Mouse (Mus musculus): ENCODE data around the gene Cfl1. TPM values are rescaled to one million over a fixed set of nuclear protein-coding genes. Genes with fewer than 3 reads are reported as not detected.

Gene Cfl1
- polyA plus RNA-seq, 1 experiment from 2014 or later, result 3,318 TPM

- WGBS, result 59% methylated on average over 5 of the region's 5 CpGs
- no peak for ATAC-seq (ENCODE audit: insufficient read depth)
Measured at GRCm38 (mm10) chr19:5525204-5525603, 34.9 kb downstream of the Cfl1 start.

GRCm38 (mm10) chr19:5529325-5530137, 39.3 kb downstream of the Cfl1 start:
- WGBS, result 13% methylated on average over 20 of the region's 20 CpGs
- peak overlapping the region; percentile 17; the same call in 1 of the 2 replicates for H3K4me3 ChIP-seq (ENCODE audit: low read depth, low read length)
- H3K27me3 ChIP-seq (ENCODE audit: insufficient read depth, low read length), result no peaks in the 10 kb centered on the region
- H3K4me2 ChIP-seq, result peak overlapping the region; percentile 61
- H3K9ac ChIP-seq, result no peak overlapping the region
- ATAC-seq (ENCODE audit: insufficient read depth), result peak; percentile 98
- DNase-seq, result peak; percentile 98
- H3K4me1 ChIP-seq (ENCODE audit: insufficient read depth), result 0 out of 2 replicates have a peak, but pooled peaks cover 5% of the 10 kb centered on the region
- H3K9me3 ChIP-seq (ENCODE audit: low read depth, low read length), result no peaks in the 10 kb centered on the region
- H3K27ac ChIP-seq (ENCODE audit: low read depth), result peak overlapping the region; percentile 82; the same call in 1 of the 2 replicates
- H3K36me3 ChIP-seq (ENCODE audit: insufficient read depth), result no peaks in the 10 kb centered on the region
- peak; percentile 99 for TF ChIP-seq CTCF (IDR thresholded peaks at IDR 0.05; ENCODE audit: low read depth)

More at GRCm38 (mm10) chr19:5525204-5525603, 34.9 kb downstream of the Cfl1 start:
- Histone ChIP-seq H3K9ac (no peak overlapping the region), H3K9me3 (ENCODE audit: low read depth, low read length) (no peaks in the 10 kb centered on the region), H3K4me2 (no peak overlapping the region), H3K36me3 (ENCODE audit: insufficient read depth) (no peaks in the 10 kb centered on the region), H3K27me3 (ENCODE audit: insufficient read depth, low read length) (no peaks in the 10 kb centered on the region), H3K4me1 (ENCODE audit: insufficient read depth) (no peaks in the 10 kb centered on the region), H3K4me3 (ENCODE audit: low read depth, low read length) (no peak overlapping the region), H3K27ac (ENCODE audit: low read depth) (no peak overlapping the region)
- DNase-seq, result no peak
- no peak for TF ChIP-seq CTCF (IDR thresholded peaks at IDR 0.05; ENCODE audit: low read depth)

- Histone ChIP-seq H3K4me1 (ENCODE audit: insufficient read depth) (0 out of 2 replicates have a peak, but pooled peaks cover 5% of the 10 kb centered on the region), H3K9ac (no peak overlapping the region), H3K9me3 (ENCODE audit: low read depth, low read length) (no peaks in the 10 kb centered on the region), H3K4me2 (peak overlapping the region; percentile 61; the same call in 1 of the 2 replicates), H3K27me3 (ENCODE audit: insufficient read depth, low read length) (no peaks in the 10 kb centered on the region), H3K27ac (ENCODE audit: low read depth) (no peak overlapping the region), H3K4me3 (ENCODE audit: low read depth, low read length) (no peak overlapping the region), H3K36me3 (ENCODE audit: insufficient read depth) (no peaks in the 10 kb centered on the region)
- WGBS, result 54% methylated on average over 7 of the region's 7 CpGs
- TF ChIP-seq CTCF (IDR thresholded peaks at IDR 0.05; ENCODE audit: low read depth), result no peak
- DNase-seq (no peak), ATAC-seq (ENCODE audit: insufficient read depth) (no peak)
Measured at GRCm38 (mm10) chr19:5530138-5530524, 39.9 kb downstream of the Cfl1 start.

- no peaks in the 10 kb centered on the region for H3K36me3 ChIP-seq (ENCODE audit: insufficient read depth)
- no peak for TF ChIP-seq CTCF (IDR thresholded peaks at IDR 0.05; ENCODE audit: low read depth)
- ATAC-seq (ENCODE audit: insufficient read depth) (no peak), DNase-seq (no peak)
- H3K27ac ChIP-seq (ENCODE audit: low read depth), result no peak overlapping the region
- WGBS, result 52% methylated on average over 8 of the region's 8 CpGs
- H3K27me3 ChIP-seq (ENCODE audit: insufficient read depth, low read length), result no peaks in the 10 kb centered on the region
- no peaks in the 10 kb centered on the region for H3K9me3 ChIP-seq (ENCODE audit: low read depth, low read length)
- H3K4me1 ChIP-seq (ENCODE audit: insufficient read depth), result 0 out of 2 replicates have a peak, but pooled peaks cover 5% of the 10 kb centered on the region
- no peak overlapping the region for H3K4me2 ChIP-seq
- H3K9ac ChIP-seq, result no peak overlapping the region
- H3K4me3 ChIP-seq (ENCODE audit: low read depth, low read length), result no peak overlapping the region
Measured at GRCm38 (mm10) chr19:5532520-5532919, 42.3 kb downstream of the Cfl1 start.

- WGBS, result 68% methylated on average over 8 of the region's 8 CpGs
- ATAC-seq (ENCODE audit: insufficient read depth), result no peak
Measured at GRCm38 (mm10) chr19:5538786-5539185, 48.5 kb downstream of the Cfl1 start.

GRCm38 (mm10) chr19:5543362-5543761, 53.1 kb downstream of the Cfl1 start:
- 80% methylated on average over 9 of the region's 9 CpGs for WGBS
- no peaks in the 10 kb centered on the region for H3K36me3 ChIP-seq (ENCODE audit: insufficient read depth)
- H3K4me3 ChIP-seq (ENCODE audit: low read depth, low read length), result no peak overlapping the region
- H3K4me2 ChIP-seq, result no peak overlapping the region
- DNase-seq, result no peak
- ATAC-seq (ENCODE audit: insufficient read depth), result no peak
- no peak for TF ChIP-seq CTCF (IDR thresholded peaks at IDR 0.05; ENCODE audit: low read depth)
- H3K9me3 ChIP-seq (ENCODE audit: low read depth, low read length), result no peaks in the 10 kb centered on the region
- H3K27me3 ChIP-seq (ENCODE audit: insufficient read depth, low read length), result no peaks in the 10 kb centered on the region
- H3K27ac ChIP-seq (ENCODE audit: low read depth), result no peak overlapping the region
- H3K9ac ChIP-seq, result no peak overlapping the region
- H3K4me1 ChIP-seq (ENCODE audit: insufficient read depth), result peaks cover 7% of the 10 kb centered on the region; the same call in 1 of the 2 replicates

More at GRCm38 (mm10) chr19:5538786-5539185, 48.5 kb downstream of the Cfl1 start:
- Histone ChIP-seq H3K4me3 (ENCODE audit: low read depth, low read length) (no peak overlapping the region), H3K27me3 (ENCODE audit: insufficient read depth, low read length) (no peaks in the 10 kb centered on the region), H3K27ac (ENCODE audit: low read depth) (no peak overlapping the region), H3K4me2 (no peak overlapping the region), H3K9ac (no peak overlapping the region), H3K9me3 (ENCODE audit: low read depth, low read length) (no peaks in the 10 kb centered on the region), H3K36me3 (ENCODE audit: insufficient read depth) (no peaks in the 10 kb centered on the region), H3K4me1 (ENCODE audit: insufficient read depth) (no peaks in the 10 kb centered on the region)
- TF ChIP-seq CTCF (IDR thresholded peaks at IDR 0.05; ENCODE audit: low read depth), result no peak
- DNase-seq, result no peak

- Histone ChIP-seq H3K27me3 (ENCODE audit: insufficient read depth, low read length) (no peaks in the 10 kb centered on the region), H3K36me3 (ENCODE audit: insufficient read depth) (no peaks in the 10 kb centered on the region), H3K4me3 (ENCODE audit: low read depth, low read length) (no peak overlapping the region), H3K9me3 (ENCODE audit: low read depth, low read length) (no peaks in the 10 kb centered on the region), H3K9ac (0 out of 2 replicates have a peak overlapping the region, but pooled peaks have one; percentile 7), H3K4me1 (ENCODE audit: insufficient read depth) (peaks cover 7% of the 10 kb centered on the region; the same call in 1 of the 2 replicates), H3K27ac (ENCODE audit: low read depth) (no peak overlapping the region), H3K4me2 (no peak overlapping the region)
- TF ChIP-seq CTCF (IDR thresholded peaks at IDR 0.05; ENCODE audit: low read depth), result no peak
- no peak for ATAC-seq (ENCODE audit: insufficient read depth)
- 39% methylated on average over 11 of the region's 11 CpGs for WGBS
- DNase-seq, result no peak
Measured at GRCm38 (mm10) chr19:5544031-5544430, 53.8 kb downstream of the Cfl1 start.

Other genes with a start within 250 kb of the Cfl1 start
- 27.8 and 31.8 TPM in 2 replicates for gene Pacs1, start 217.3 kb upstream of the Cfl1 start, polyA plus RNA-seq (2014; fragmentation: Nextera tagmentation; extraction: Ambion mirVana)
- 334 and 368 TPM in 2 replicates for gene Sf3b2, start 195.0 kb upstream of the Cfl1 start, polyA plus RNA-seq (2014; fragmentation: Nextera tagmentation; extraction: Ambion mirVana)
- 2.2 and 2.9 TPM in 2 replicates for gene Gal3st3, start 192.1 kb upstream of the Cfl1 start, polyA plus RNA-seq (2014; fragmentation: Nextera tagmentation; extraction: Ambion mirVana)
- gene Catsper1, start 154.7 kb upstream of the Cfl1 start, polyA plus RNA-seq (2014; fragmentation: Nextera tagmentation; extraction: Ambion mirVana), result not detected in 2 replicates
- 0.41 TPM in 1 of 2 replicates, not detected in the other for gene Cst6, start 140.9 kb upstream of the Cfl1 start, polyA plus RNA-seq (2014; fragmentation: Nextera tagmentation; extraction: Ambion mirVana)
- 59.1 and 71.1 TPM in 2 replicates for gene Eif1ad, start 123.7 kb upstream of the Cfl1 start, polyA plus RNA-seq (2014; fragmentation: Nextera tagmentation; extraction: Ambion mirVana)
- 515 and 542 TPM in 2 replicates for gene Banf1, start 123.3 kb upstream of the Cfl1 start, polyA plus RNA-seq (2014; fragmentation: Nextera tagmentation; extraction: Ambion mirVana)
- gene Sart1, start 101.8 kb upstream of the Cfl1 start, polyA plus RNA-seq (2014; fragmentation: Nextera tagmentation; extraction: Ambion mirVana), result 72.0 and 73.8 TPM in 2 replicates
- gene Tsga10ip, start 87.9 kb upstream of the Cfl1 start, polyA plus RNA-seq (2014; fragmentation: Nextera tagmentation; extraction: Ambion mirVana), result 0.64 TPM in 1 of 2 replicates, not detected in the other
- 204 and 217 TPM in 2 replicates for gene Drap1, start 65.5 kb upstream of the Cfl1 start, polyA plus RNA-seq (2014; fragmentation: Nextera tagmentation; extraction: Ambion mirVana)
- 40.8 and 42.7 TPM in 2 replicates for gene AI837181, start 65.3 kb upstream of the Cfl1 start, polyA plus RNA-seq (2014; fragmentation: Nextera tagmentation; extraction: Ambion mirVana)
- gene Fosl1, start 42.9 kb upstream of the Cfl1 start, polyA plus RNA-seq (2014; fragmentation: Nextera tagmentation; extraction: Ambion mirVana), result not detected in 2 replicates
- 9.0 and 10.0 TPM in 2 replicates for gene Ccdc85b, start 32.6 kb upstream of the Cfl1 start, polyA plus RNA-seq (2014; fragmentation: Nextera tagmentation; extraction: Ambion mirVana)
- gene Fibp, start 29.8 kb upstream of the Cfl1 start, polyA plus RNA-seq (2014; fragmentation: Nextera tagmentation; extraction: Ambion mirVana), result 101 and 104 TPM in 2 replicates
- gene Ctsw, start 21.9 kb upstream of the Cfl1 start, polyA plus RNA-seq (2014; fragmentation: Nextera tagmentation; extraction: Ambion mirVana), result 1.0 and 1.8 TPM in 2 replicates
- 178 and 192 TPM in 2 replicates for gene Efemp2, start 16.5 kb upstream of the Cfl1 start, polyA plus RNA-seq (2014; fragmentation: Nextera tagmentation; extraction: Ambion mirVana)
- gene Mus81, start 2.1 kb upstream of the Cfl1 start, polyA plus RNA-seq (2014; fragmentation: Nextera tagmentation; extraction: Ambion mirVana), result 39.8 and 42.6 TPM in 2 replicates
- gene 1700020D05Rik, start 13.3 kb downstream of the Cfl1 start, polyA plus RNA-seq (2014; fragmentation: Nextera tagmentation; extraction: Ambion mirVana), result 0.18 TPM in 1 of 2 replicates, not detected in the other
- gene Snx32, start 20.1 kb downstream of the Cfl1 start, polyA plus RNA-seq (2014; fragmentation: Nextera tagmentation; extraction: Ambion mirVana), result 6.0 and 6.7 TPM in 2 replicates
- 0.89 and 1.0 TPM in 2 replicates for gene Ovol1, start 70.2 kb downstream of the Cfl1 start, polyA plus RNA-seq (2014; fragmentation: Nextera tagmentation; extraction: Ambion mirVana)
- 3.7 and 4.2 TPM in 2 replicates for gene Ap5b1, start 77.6 kb downstream of the Cfl1 start, polyA plus RNA-seq (2014; fragmentation: Nextera tagmentation; extraction: Ambion mirVana)
- 138 and 145 TPM in 2 replicates for gene Rnaseh2c, start 111.4 kb downstream of the Cfl1 start, polyA plus RNA-seq (2014; fragmentation: Nextera tagmentation; extraction: Ambion mirVana)
- 25.5 and 33.4 TPM in 2 replicates for gene Kat5, start 119.8 kb downstream of the Cfl1 start, polyA plus RNA-seq (2014; fragmentation: Nextera tagmentation; extraction: Ambion mirVana)
- gene Rela, start 147.0 kb downstream of the Cfl1 start, polyA plus RNA-seq (2014; fragmentation: Nextera tagmentation; extraction: Ambion mirVana), result 52.3 and 54.2 TPM in 2 replicates
- 40.4 and 49.3 TPM in 2 replicates for gene Sipa1, start 173.3 kb downstream of the Cfl1 start, polyA plus RNA-seq (2014; fragmentation: Nextera tagmentation; extraction: Ambion mirVana)
- 36.6 TPM in 2 replicates for gene Map3k11, start 198.3 kb downstream of the Cfl1 start, polyA plus RNA-seq (2014; fragmentation: Nextera tagmentation; extraction: Ambion mirVana)
- 28.4 and 35.2 TPM in 2 replicates for gene Pcnx3, start 198.5 kb downstream of the Cfl1 start, polyA plus RNA-seq (2014; fragmentation: Nextera tagmentation; extraction: Ambion mirVana)
- gene Kcnk7, start 213.9 kb downstream of the Cfl1 start, polyA plus RNA-seq (2014; fragmentation: Nextera tagmentation; extraction: Ambion mirVana), result 0.32 and 0.47 TPM in 2 replicates
- 15.5 and 17.4 TPM in 2 replicates for gene Ehbp1l1, start 235.9 kb downstream of the Cfl1 start, polyA plus RNA-seq (2014; fragmentation: Nextera tagmentation; extraction: Ambion mirVana)
- 108 and 116 TPM in 2 replicates for gene Fam89b, start 239.2 kb downstream of the Cfl1 start, polyA plus RNA-seq (2014; fragmentation: Nextera tagmentation; extraction: Ambion mirVana)